Mouse (Mus musculus): ENCODE measurements around the gene Pcp4.

GRCm38 (mm10) chr16:96474185-96474584 is 6.8 kb downstream of the Pcp4 start:
- no peak for TF ChIP-seq CTCF (IDR thresholded peaks at IDR 0.05; ENCODE audit: control insufficient read depth, insufficient read depth, insufficient read length)
- no peak for TF ChIP-seq MAX (IDR thresholded peaks at IDR 0.05)
- TF ChIP-seq MYOG (IDR thresholded peaks at IDR 0.05; ENCODE audit: control insufficient read depth, extremely low read depth, insufficient read length) = no peak
- TF ChIP-seq USF1 (IDR thresholded peaks at IDR 0.05; ENCODE audit: low read depth) = no peak
